Mouse (Mus musculus) layer of hippocampus, postnatal 36 days (tissue): ENCODE data around the gene Cdk12. TPM values are rescaled to one million over a fixed set of nuclear protein-coding genes. Genes with fewer than 3 reads are reported as not detected.

Experiments
- DNase-seq, 2 experiments: peaks; one replicate each; pipeline ENCODE4 v3.0.0; 2022
- microRNA-seq, 2 experiments: library from miRNA; unstranded; fragments of <30 nt; microRNA quantifications; one replicate each; pipeline ENCODE4 v1.2.0; 2021
- total RNA-seq, 2 experiments: library from RNA; stranded (reverse); gene quantifications; 2 replicates each; pipeline ENCODE4 v1.2.3; 2021

The Cdk12 gene
- total RNA-seq, 2 experiments from 2014 or later = 40.9 to 41.1 TPM

DNA sequence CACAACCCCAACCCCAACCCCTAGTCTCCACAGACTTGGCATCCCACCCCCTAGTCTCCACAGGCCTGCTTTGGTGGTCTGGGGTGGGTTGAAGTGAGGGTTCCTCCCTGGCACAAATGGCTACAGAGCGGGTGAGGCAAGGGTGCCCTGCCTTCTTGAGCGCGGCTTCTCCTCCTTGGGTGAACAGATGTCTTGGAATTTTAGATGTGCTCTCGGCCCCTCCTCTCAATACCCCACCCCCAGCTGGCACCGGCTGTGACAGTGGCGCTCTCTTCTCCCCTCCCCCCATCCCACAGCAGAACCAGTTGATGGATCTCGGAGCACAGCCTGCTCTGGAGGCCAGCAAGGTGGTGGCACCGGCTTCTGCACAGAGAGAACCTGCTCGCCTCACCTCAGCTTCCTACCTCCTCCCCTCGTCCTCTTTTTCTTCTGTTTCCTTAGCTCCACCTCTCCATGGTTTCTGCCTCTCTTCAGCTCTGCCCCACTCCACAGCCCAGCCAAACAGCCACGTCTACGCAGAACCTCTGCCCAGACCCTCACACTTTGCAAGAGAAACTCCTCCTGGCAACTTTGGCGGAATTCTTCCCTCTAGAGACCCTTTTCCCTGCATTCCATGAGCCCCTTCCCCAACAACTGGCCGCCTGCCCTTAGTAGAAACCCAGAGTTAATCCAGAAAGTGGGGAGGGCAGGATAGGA is 115.7 kb downstream of the Cdk12 start:
- DNase-seq = no peak

DNA sequence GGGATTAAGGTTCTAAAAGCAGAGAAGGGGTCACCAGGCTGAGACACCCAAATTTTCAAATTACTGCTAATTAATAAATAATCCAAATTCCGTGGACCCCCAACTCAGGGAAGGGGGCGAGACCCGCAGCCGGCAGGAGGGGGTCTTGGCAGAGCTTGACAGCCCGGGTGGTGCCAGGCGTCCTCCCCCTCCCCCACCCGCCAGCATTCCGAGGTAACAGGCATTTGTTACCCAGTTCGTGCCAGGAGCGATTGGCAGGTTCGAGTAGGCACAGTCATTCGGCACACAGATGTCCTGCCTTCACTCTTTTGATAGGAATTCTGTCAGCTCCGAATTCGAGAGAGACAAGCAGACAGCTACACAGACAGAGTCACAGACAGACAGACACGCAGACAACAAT is 116.3 kb downstream of the Cdk12 start:
- DNase-seq = peak in 1 of 2 experiments; percentile 59

DNA sequence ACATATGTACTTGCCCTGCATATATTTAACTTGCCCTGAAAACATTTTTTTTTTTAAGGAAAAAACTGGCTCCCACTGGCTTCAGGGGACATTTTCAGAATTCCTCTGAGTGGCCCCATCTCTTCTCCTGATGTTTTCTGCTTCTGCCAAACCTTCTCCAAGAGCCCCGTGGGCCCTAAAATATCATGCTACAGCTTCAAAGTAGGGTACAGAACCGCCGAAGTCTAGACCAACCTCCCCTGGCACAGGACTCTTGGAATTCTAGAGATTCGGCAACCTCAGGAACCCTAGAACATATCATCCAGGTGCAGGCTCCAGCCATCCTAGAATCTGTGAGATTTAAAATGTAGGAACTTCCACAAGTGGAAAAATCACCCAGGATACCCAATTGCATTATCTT is 116.7 kb downstream of the Cdk12 start:
- DNase-seq = no peak

DNA sequence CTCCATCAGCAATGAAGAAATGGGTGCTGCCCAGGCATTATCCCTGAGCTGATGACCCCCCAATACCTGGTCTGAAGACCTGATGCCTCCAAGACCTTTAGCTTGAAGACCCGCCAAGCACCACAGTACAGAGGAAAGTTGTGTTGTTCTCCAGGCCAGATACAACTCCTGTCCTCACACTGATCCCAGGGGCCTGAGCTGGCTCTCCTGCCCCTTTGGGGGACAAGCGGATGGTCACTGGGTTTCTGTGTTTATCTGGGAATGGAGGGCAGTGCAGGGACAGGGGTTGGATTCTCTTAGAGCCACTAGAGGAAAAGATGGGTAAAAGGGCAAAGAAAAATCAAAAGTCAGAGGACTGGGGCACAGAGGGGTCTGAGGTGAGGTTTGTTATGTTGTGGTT is 117.1 kb downstream of the Cdk12 start:
- no peak for DNase-seq

DNA sequence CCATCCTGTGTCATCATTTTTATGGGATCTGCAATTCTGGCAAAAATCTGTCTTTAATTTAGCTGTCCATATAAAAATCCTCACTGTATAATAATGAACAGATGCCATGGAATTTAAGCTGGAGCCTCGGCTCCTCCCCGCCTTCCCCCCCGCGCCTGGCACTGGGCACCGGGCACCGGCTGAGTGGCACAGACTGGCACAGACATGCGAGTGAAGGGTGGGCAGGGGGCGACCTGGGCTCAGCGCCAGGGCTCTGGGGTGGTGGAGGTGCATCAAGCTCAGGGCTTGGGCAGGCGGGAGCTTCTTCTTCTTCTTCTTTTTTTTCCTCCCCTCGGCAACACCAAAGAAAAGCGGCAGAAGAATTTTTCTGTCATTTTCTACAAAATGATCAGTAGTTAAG is 117.5 kb downstream of the Cdk12 start:
- peak in 1 of 2 experiments; percentile 41 for DNase-seq

DNA sequence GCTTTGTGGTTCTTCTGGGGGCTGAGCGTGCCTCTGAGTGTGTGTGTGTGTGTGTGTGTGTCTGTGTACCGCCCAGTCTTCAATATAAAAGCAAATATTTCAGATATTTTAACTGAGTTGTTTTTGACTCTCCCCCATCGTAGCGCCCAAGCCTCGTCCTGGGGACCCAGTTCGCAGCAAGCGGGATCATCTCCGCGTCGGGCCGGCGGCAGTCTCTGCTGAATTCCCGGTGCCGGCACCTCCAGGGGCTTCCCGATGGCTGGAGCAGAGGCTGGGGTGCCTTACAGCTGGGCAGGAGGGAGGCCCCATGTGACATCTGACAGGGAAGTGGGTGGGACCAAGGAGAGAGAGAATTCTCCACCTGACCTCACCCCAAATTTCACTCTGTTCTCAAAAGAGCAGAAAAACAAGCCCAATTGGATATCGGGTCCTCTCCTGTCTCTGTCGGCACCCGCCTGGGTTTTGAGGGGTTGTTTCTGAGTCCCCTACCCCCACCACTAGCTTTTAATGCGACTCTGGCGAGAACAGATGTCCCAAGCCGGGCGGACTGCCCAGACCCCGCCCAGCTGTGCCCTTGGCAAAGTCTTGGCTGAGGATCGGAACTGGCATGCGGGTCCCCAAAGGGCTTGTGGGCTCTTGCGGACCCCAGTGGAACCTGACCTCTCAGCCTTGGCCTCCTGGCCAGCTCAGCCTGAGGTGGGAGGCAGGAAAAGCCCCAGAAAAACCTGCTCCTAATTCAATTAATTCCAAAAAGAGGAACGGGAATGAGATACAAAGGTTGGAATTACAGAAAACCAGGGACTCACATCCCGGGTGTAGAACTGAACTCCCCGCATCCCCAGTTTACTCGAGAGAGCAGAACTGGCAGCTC is 118.2 kb downstream of the Cdk12 start:
- peak in 1 of 2 experiments; percentile 31 for DNase-seq

DNA sequence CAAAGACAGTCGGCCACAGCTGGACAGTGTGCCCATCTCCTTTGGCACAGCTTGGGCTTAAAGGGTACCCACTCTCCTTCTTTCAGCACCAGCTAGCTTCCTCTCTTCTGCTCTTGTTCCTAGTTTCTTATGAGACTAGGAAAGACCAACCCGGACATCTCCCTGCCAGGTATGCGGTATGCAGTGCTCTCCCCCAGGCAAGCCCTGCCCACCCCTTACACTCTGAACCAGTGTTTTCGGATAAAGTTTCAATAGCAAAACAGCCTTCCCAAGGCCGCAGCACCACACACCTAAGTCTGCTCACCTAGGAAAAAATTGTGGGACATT is 118.8 kb downstream of the Cdk12 start:
- no peak for DNase-seq

DNA sequence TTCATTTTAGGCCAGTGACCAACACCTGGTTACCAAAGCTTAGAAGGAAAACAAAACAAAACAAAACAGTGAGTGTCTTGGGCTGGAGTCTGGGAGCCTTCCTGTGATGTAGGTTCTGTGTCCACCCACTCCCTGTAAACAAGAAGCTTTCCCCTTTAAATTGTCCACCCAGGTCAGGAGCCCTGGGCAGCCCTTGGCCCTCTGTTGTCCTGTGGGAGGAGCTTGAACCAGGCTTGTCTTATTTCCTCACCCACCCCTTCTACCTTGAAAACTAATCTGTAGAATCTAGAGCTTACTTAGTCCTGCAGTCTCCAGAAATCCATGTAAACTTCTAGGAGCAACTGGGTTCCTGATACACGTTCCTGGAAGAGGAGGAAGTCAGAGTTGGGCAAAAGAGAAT is 119.3 kb downstream of the Cdk12 start:
- no peak for DNase-seq

DNA sequence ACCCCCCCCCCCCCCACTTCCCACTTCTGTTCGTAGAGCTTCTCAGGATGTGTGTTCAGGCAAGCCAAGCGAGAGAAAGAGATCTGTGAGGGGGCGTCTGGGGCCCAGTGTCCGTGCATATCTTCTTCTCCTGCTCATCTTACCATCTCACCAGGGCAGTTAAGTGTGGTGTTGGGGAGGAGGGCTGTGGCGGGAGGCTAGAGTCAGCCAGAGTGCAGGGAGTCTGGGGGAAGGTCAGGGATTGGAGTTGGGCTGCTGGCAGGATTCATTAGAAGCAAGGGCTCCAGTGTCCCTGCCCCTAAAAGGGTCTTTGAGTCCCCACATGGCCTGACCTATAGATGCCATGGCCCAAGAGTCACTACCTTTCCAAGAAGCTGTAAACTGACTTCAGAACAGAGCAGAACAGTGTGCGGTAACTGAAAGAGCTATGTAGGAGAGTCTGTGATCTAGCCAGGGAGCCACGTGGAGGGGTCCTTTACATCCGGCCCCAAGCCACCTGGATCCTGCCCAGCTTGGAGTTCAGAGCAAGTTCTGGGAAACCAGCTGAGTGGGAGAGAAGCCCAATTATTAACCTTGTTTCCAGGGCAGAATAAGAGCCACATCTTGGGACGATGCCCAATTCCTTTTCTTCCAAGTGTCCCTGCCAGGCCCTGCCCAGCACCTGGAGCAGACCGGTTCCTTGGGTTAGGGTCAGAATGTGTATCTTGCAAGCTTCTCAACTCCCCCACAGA is 120.4 kb downstream of the Cdk12 start:
- DNase-seq = no peak

DNA sequence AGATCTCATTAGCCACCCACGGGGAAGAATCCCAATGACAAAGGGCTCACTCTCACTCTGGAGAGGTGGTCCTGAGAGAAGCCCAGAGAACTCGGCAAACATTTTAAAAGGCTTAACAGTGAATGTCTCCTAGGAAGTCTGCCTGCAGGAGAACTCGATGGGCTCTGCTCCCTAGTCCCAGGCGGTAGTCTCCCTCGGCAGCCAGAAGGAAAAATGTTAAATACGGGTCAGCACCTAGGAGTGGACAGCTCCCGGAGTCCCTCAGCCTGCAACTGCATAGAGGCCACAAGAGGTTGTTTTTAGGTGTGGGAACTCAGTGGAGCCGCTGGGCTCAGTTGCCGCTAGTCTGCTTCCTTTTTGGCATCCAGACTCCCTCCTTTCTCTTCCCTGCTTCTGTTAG is 121.1 kb downstream of the Cdk12 start:
- DNase-seq = no peak

DNA sequence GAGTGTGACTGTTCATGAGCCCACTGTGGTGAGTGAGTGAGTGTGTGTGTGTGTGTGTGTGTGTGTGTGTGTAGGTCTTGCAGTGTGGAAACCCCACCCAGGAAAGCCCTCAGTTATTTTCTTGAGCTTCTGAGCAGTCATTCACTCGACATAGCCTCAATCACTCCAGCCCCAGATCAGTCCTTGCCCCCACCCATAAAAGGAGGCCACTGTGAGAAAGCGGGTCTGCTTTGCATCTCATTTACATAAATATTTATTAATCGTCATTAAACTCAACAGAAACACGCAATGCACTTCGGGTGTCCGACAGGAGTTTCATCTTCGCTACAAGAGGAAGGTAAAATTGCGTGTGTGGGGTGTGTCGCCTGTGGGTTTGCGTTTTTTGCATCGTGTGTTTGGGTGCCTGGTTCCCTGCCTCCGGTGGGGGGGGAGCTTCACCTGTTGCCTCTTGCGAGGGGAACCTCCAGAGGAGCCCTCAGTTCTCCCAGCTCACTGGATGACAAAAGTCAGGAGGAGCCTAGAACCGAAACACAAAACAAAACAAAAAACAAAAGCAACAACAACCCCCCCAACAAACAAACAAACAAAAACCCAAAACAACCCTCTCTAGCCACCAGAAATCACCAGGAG is 122.4 kb downstream of the Cdk12 start:
- no peak for DNase-seq

DNA sequence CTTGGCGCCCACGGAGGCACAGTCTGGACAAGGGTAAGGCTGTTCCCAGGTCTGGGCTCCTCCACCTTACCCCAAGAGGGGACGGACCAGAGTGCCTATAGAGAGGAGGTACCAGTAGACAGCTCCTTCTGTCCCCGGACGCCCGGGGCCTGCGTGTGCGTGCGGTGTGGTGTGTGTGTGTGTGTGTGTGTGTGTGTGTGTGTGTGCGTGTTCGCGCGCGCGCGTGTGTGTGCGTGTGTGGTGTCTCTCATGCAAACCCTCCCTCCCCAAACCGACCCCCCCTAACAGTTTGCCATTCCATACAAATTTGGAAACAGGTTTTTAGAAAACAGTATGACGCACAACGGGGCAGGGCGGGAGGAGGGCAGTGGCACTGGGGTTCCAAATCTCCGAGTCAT is 123.0 kb downstream of the Cdk12 start:
- no peak for DNase-seq

DNA sequence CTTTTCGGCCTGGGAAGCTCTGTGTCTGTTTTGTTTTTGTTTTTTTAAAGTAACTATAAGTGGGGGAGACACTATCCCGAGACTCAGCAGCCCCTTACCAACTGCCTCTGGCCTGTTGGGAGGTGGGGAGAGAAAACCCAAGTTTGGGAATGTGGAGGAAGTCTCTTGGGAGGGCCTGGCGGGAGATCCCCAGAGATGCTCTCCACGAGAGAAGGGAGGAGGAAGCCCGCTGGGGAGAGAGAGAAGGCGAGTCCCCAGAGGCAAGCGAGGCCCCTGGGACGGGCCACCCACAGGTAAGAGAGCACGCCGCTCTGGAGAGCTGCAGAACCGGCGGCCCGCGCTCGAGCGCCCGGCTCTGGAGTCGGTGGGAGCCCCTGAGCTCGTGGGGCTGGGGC is 123.9 kb downstream of the Cdk12 start:
- DNase-seq = no peak

DNA sequence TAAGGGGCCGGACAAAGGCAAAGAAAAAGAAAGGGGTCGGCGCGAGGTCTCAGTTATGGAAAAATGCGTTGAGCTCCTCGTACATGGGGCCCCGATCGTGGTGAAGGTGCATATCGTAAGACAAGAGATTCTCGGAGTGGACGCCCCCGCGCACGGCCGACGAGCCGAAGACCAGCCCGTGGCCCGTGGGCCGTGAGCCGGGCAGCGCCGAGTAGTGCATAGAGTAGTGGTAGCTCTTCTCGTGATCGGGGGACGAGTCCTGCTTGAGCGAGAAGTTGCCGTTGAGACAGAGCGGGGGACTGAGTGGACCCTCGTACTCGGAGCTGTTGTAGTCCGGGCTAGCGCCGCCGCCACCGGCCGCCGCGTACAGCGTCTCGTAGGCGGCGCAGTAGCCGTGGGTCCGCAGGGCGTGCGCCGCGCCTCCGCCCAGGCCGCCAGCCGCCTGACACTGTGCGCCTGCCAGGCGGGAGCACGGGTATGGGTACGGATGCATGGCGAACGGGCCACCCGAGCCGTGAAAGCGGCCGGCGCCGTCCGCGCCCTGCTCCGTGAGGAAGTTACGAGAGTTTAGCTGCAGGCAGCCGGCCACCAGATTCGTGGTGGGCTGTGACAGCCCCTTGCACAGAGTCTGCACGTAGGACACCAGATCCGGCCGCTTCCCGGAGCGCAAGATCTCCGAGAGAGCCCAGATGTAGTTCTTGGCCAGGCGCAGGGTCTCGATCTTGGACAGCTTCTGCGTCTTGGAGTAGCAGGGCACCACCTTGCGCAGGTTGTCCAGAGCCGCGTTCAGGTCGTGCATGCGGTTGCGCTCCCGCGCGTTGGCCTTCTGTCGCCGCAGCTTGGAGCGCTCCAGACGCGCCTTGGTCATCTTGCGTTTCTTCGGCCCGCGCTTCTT is 124.5 kb downstream of the Cdk12 start:
- no peak for DNase-seq

DNA sequence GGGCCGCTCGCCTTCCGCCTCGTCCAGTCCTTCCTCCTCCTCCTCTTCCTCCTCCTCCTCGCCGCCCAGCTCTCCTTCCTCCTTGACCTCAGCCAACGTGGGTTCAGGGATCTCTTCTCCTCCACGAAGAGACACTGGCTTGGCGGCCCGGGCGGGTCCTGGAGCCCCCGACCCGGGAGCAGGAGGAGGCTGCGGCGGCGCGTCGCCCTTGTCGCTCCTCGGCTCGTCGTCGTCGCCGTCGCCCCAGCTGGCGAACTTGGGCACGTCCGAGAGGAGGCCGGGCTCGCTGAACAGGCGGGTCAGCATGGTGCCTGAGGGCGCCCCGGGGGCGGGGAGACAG is 125.1 kb downstream of the Cdk12 start:
- DNase-seq = no peak

Small RNA genes lying within 50 kb of the gene (microRNA-seq; reads per million reads assigned to microRNA genes)
- 0 reads per million in 2 experiments for gene Gm27399
- gene Mir5119 = 0 reads per million in 2 experiments

Other genes starting within 250 kb of the Cdk12 start
- 10 to 100 TPM in 1 of 2 experiments, 1 to 10 TPM in 1; 8.2 to 10.0 TPM for gene Plxdc1, start 216.6 kb upstream of the Cdk12 start, total RNA-seq
- 1 to 10 TPM; 1.0 to 1.1 TPM for gene Arl5c, start 206.9 kb upstream of the Cdk12 start, total RNA-seq
- 100 to 1,000 TPM; 135 TPM for gene Cacnb1, start 180.0 kb upstream of the Cdk12 start, total RNA-seq
- gene Rpl19, start 176.3 kb upstream of the Cdk12 start, total RNA-seq = 100 to 1,000 TPM; 586 to 604 TPM
- 10 to 100 TPM; 46.5 to 56.2 TPM for gene Stac2, start 149.6 kb upstream of the Cdk12 start, total RNA-seq
- gene Fbxl20, start 52.7 kb upstream of the Cdk12 start, total RNA-seq = 10 to 100 TPM; 36.5 TPM
- 10 to 100 TPM; 53.8 to 55.9 TPM for gene Med1, start 9.8 kb upstream of the Cdk12 start, total RNA-seq
- gene Neurod2, start 126.6 kb downstream of the Cdk12 start, total RNA-seq = 100 to 1,000 TPM; 156 to 162 TPM
- 10 to 100 TPM; 48.8 to 50.8 TPM for gene Ppp1r1b, start 145.3 kb downstream of the Cdk12 start, total RNA-seq
- gene Stard3, start 155.3 kb downstream of the Cdk12 start, total RNA-seq = 10 to 100 TPM; 31.3 to 34.5 TPM
- 1 to 10 TPM in 1 of 2 experiments, under 1 TPM in 1; 0.83 to 1.4 TPM for gene Tcap, start 180.8 kb downstream of the Cdk12 start, total RNA-seq
- gene Pnmt, start 183.4 kb downstream of the Cdk12 start, total RNA-seq = not detected
- 1 to 10 TPM; 8.3 to 8.4 TPM for gene Pgap3, start 197.4 kb downstream of the Cdk12 start, total RNA-seq
- 1 to 10 TPM; 1.6 to 2.1 TPM for gene Erbb2, start 209.4 kb downstream of the Cdk12 start, total RNA-seq
- 10 to 100 TPM; 97.9 to 99.2 TPM for gene Mien1, start 235.9 kb downstream of the Cdk12 start, total RNA-seq
- 1 to 10 TPM; 1.4 to 2.1 TPM for gene Grb7, start 243.3 kb downstream of the Cdk12 start, total RNA-seq